Mouse (Mus musculus): ENCODE measurements around the gene Rapgefl1.
"Not testable (repeated sequence)": the region's sequence is repeated elsewhere in the genome, so short reads cannot be mapped to it uniquely, and the experiment has no call there.

The Rapgefl1 gene

GRCm38 (mm10) chr11:98816706-98817239 is 19.8 kb upstream of the Rapgefl1 start:
- no peak for DNase-seq

DNA sequence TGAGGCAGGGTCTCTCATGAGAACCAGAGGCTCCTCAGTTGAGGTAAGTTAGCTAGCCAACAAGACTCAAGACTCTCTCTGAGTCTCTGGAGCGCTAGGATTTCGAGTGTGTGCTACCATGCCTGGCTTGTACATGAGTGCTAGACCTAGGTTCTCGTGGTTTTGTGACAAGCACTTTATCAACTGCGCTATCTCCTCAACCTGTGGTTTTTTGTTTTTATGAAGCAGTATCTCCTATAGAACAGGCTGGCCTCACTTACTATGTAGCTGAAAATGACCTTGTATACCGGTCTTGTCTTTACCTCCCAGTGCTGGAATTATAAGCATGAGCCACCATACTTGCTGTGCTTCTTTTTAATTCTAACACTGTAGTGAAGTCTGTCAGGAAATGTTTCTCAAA is 15.6 kb upstream of the Rapgefl1 start:
- no peak for DNase-seq

GRCm38 (mm10) chr11:98826071-98826470 is 10.5 kb upstream of the Rapgefl1 start:
- not testable (repeated sequence) for DNase-seq

DNA sequence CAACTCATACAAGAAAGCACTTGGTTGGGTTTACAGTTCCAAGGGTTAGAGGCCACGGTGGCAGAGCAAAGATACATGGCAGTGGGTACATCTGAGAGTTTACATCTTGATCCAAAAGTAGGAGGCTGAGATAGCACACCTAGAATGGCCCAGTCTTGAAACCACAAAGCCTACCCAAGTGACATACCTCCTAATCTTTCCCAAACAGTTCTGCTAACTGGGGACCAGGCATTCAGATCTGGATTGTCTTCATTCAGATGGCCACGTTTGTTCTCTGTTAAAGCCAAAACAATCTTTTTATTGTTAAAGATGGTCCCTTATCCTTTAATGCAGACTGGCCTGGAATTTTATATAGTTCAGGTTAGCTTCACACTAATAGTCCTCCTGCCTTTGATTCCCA is 8.7 kb upstream of the Rapgefl1 start:
- DNase-seq, result no peak

- DNase-seq, result peak; percentile 31 to 71
These were observed 7.4 kb upstream of the Rapgefl1 start for GRCm38 (mm10) chr11:98829091-98829775.

DNA sequence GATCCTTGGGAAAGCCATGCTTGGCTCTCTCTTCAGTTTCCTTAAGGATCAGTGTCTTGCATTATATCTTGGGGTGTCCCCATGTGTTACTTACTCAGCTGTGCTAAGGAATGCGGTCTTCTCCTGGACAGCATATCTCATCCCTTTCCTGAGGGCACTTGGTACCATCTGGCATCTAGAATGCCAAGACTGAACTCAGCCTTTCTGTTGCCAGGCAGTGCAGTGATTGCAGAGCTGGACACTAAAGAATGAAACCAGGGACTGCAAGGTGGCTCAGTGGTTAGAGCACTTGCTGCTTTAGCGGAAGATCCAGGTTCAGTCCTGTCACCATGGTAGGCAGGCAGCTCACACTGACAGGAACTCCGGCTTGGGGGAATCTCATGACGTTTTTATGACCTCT is 6.7 kb upstream of the Rapgefl1 start:
- DNase-seq, result no peak

DNA sequence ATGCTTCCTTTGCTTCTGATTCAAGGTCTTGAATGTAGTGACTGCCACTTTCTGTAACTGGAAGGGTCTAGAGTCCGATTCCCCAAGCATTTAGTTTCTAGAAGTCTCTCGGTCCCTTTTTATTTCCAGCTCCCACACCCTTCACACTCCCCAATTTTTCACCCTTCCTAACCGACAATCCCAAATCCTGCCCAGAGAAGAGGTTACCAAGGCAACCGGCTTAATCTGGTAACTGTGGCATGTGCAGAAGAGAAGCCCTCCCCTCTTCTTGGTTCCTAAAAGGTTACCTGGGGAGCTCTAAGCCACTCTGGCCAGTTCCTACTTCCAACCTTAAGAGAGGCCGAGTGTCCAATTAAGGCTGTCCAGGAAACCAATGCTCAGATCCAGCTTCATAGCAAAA is 1.3 kb upstream of the Rapgefl1 start:
- no peak for DNase-seq

GRCm38 (mm10) chr11:98835725-98836124 is 860 bp upstream of the Rapgefl1 start:
- DNase-seq, result no peak

DNA sequence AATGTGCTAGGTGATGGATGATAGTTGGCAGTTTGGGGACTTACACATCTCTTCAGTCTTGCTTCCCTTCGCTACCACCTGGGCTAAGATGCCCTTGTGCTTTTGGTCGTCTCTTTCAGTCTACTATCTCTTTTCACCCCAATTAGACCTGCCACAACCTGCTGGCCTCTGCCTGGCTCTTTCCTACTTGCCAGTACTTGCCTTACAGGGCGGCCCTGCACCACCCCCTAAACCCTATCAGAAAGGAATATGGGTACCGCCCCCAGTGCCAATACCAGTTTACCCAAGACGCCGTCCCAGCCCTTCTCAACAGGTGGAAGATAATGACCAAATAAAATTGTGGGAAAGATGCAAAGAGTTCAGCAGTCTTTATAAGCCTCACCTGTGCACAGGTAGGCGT is 457 bp upstream of the Rapgefl1 start:
- DNase-seq, result no peak

GRCm38 (mm10) chr11:98837231-98837704 is 683 bp downstream of the Rapgefl1 start:
- no peak for DNase-seq

GRCm38 (mm10) chr11:98837917-98838316 is 1.3 kb downstream of the Rapgefl1 start:
- DNase-seq, result no peak

GRCm38 (mm10) chr11:98838512-98838911 is 1.9 kb downstream of the Rapgefl1 start:
- DNase-seq, result no peak

DNA sequence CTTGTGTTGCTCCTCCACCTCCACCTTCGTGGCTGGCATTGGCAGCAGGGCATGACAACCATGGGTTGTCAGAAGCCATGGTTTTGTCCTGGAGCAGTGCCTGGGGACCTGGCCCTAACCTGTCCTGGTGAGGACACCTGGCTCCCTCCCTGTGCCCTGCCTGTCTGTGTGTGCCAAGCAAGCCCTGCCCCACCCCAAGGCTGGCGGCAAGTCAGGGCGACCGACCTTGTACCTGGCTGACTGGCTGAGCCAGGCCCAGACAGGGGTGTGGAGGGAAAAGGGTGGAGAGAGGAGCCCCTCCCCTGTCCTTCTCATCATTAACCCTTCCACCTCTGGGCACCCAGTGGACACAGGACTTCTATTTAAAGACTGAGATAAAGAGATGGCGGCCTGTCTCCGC is 2.8 kb downstream of the Rapgefl1 start:
- DNase-seq, result peak; percentile 43 to 60

GRCm38 (mm10) chr11:98839897-98840296 is 3.3 kb downstream of the Rapgefl1 start:
- DNase-seq, result no peak

DNA sequence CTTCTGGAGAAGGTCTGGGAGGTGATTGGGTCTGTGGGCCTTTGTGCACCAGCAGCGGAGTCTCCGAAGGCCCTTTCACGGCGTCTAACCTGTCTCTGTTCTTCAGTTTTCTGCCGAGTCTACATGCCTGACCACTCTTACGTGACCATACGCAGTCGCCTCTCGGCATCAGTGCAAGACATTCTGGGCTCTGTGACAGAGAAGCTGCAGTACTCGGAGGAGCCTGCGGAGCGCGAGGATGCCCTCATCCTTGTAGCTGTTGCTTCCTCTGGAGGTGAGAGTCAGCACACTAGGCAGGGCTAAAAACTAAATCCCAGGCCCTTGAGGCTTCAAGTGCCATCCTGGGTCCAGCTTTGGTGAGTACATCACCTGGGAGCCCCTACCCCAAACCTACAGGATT is 9.4 kb downstream of the Rapgefl1 start:
- no peak for DNase-seq

DNA sequence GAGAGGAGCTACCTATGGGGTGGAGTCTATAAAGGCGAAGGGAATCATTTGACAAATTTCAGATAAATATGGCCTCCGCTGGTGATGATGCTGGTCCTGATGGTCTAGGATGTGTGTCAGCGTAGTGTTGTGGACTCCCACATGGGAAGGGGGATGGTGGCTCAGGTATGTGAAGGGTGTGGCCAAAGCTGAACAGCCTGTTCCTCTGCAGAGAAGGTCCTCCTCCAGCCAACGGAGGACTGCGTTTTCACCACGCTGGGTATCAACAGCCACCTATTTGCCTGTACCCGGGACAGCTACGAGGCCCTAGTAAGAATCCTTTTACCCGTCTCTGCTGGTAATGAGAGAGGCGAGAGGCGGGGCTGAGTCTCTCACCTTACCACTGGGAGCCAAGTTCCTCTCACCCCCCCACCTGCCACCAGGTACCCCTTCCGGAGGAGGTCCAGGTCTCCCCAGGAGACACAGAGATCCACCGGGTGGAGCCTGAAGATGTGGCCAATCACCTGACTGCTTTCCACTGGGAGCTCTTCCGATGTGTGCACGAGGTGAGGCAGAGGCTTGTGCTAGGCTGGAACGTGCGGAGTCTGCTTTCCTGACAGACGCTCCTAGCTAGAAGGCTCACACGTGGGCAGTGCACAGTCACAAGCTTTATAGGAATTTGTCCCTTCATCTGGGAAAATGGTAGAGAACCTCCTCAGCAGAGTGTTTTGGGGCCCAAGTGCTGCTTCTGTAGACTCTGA is 10.4 kb downstream of the Rapgefl1 start:
- no peak for DNase-seq

GRCm38 (mm10) chr11:98849196-98849894 is 12.8 kb downstream of the Rapgefl1 start:
- DNase-seq, result peak; percentile 14 to 27

DNA sequence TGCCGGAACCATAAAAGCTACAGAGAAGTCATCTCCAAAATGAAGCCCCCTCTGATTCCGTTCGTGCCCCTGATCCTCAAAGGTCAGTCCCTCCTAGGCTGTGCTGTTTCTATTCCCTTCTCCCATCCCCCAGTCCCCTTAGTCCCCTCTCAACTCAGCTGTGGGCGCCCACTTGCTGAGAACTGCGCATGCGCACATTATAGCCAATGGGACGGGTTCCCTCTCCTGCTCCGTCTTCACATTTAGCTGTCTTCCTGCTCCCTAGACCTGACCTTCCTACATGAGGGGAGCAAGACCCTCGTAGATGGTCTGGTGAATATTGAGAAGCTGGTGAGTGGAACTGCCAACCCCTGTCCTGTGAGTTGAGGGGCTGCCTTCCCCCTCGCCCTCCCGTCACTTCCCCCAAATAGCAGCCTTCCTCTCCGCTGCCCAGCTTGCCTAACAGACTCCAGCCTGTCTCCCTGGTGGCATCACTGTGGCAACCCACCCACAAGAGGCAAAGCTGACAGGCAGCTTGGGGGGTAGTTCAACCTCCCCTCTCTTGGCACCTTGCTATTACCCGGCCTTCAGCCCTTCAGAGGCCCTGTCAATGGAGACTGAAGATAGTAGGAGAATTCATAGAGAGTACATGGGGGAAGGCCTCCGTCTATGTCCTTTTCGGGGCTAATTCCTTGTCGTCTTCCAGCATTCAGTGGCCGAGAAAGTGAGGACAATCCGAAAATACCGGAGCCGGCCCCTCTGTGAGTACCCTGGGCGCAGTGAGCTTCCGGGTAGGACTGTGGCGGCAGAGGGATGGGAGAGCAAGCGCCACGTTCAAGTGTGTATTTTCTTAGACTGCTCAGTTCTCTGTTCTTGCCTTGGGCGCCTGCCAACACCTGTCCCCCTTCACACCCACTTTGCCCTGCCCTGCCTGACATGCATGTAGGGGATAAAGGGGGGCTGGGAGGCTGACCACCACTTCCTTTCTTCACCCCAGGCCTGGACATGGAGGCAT is 13.8 kb downstream of the Rapgefl1 start:
- no peak for DNase-seq

GRCm38 (mm10) chr11:98854116-98854515 is 17.5 kb downstream of the Rapgefl1 start:
- peak; percentile 31 to 56 for DNase-seq

- DNase-seq, result no peak
These were observed 18.1 kb downstream of the Rapgefl1 start for GRCm38 (mm10) chr11:98854659-98855058.

- peak; percentile 91 to 96 for DNase-seq
These were observed 22.5 kb downstream of the Rapgefl1 start for GRCm38 (mm10) chr11:98858759-98859731.
